Mouse (Mus musculus) midbrain, embryonic 10.5 days (tissue): ENCODE data around the gene Lgr5. TPM values are rescaled to one million over a fixed set of nuclear protein-coding genes. Genes with fewer than 3 reads are reported as not detected.
A peak's percentile ranks its signal among the peaks of the same experiment; 100 is the strongest.

Experiments used
- DNase-seq: peaks from one replicate; pipeline ENCODE4 v3.0.0-alpha.2; 2017; ENCODE audit warnings: low spot score
- H3K27ac ChIP-seq: fragments of 300-500 bp; sonication (generic); replicated peaks from 2 replicates; pipeline ENCODE4 v1.5.1; 2016; ENCODE audit warnings: mild to moderate bottlenecking
- H3K27me3 ChIP-seq: fragments of 300-500 bp; sonication (generic); 2 replicates; pipeline ENCODE4 v1.6.1; 2016; ENCODE audit warnings: low read depth, mild to moderate bottlenecking; ENCODE audit not compliant: poor library complexity, severe bottlenecking
- H3K36me3 ChIP-seq: fragments of 300-500 bp; sonication (generic); 2 replicates; pipeline ENCODE4 v1.6.1; 2016; ENCODE audit warnings: mild to moderate bottlenecking, moderate library complexity
- H3K4me1 ChIP-seq: fragments of 300-500 bp; sonication (generic); 2 replicates; pipeline ENCODE4 v1.6.1; 2016
- H3K4me3 ChIP-seq: fragments of 300-500 bp; sonication (generic); 2 replicates; pipeline ENCODE4 v1.5.1; 2016; ENCODE audit warnings: mild to moderate bottlenecking, moderate library complexity
- H3K9me3 ChIP-seq: fragments of 300-500 bp; sonication (generic); replicated peaks from 2 replicates; pipeline ENCODE4 v1.6.1; 2016; ENCODE audit warnings: mild to moderate bottlenecking
- WGBS: fragments of 180-500 bp; shearing (Covaris S2); methylation state at CpG from one replicate; pipeline ENCODE4 v1.1.7; 2016; 5-methylcytosine and 5-hydroxymethylcytosine counted together
- polyA plus RNA-seq: library from polyadenylated mRNA; unstranded; fragments of >200 nt; fragmentation: Nextera tagmentation; extraction: Ambion mirVana; gene quantifications from 2 replicates; pipeline ENCODE4 v1.2.1, GENCODE M21; 2016

Gene Lgr5
- polyA plus RNA-seq, 1 experiment from 2014 or later: 7.2 TPM

DNA sequence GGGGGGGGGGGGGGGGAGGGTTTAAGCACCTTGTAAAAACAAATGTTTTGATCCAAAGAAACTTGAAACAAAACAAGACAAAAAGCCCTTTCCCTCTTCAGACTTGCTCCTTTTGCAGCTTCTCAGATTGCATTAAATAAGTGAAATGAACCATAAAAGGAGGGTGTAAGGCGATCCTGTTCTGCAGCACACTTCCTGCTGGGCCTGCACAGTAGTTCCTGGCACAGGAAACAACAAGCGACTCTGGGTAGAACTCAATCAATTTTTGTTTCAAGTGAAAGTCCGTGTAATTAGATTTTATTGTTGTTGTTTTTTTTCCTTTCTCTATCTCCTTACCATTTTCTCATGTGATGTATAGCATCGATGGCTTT, 66.5 kb downstream of the Lgr5 start:
- Histone ChIP-seq H3K9me3 (no peaks in the 10 kb centered on the region), H3K27me3 (peaks cover 16% of the 10 kb centered on the region; the same call in 1 of the 2 replicates), H3K27ac (no peak overlapping the region), H3K4me3 (no peak overlapping the region), H3K4me1 (peaks cover 26% of the 10 kb centered on the region), H3K36me3 (no peaks in the 10 kb centered on the region)
- WGBS: 8% methylated on average over 4 of the region's 4 CpGs
- DNase-seq: no peak

DNA sequence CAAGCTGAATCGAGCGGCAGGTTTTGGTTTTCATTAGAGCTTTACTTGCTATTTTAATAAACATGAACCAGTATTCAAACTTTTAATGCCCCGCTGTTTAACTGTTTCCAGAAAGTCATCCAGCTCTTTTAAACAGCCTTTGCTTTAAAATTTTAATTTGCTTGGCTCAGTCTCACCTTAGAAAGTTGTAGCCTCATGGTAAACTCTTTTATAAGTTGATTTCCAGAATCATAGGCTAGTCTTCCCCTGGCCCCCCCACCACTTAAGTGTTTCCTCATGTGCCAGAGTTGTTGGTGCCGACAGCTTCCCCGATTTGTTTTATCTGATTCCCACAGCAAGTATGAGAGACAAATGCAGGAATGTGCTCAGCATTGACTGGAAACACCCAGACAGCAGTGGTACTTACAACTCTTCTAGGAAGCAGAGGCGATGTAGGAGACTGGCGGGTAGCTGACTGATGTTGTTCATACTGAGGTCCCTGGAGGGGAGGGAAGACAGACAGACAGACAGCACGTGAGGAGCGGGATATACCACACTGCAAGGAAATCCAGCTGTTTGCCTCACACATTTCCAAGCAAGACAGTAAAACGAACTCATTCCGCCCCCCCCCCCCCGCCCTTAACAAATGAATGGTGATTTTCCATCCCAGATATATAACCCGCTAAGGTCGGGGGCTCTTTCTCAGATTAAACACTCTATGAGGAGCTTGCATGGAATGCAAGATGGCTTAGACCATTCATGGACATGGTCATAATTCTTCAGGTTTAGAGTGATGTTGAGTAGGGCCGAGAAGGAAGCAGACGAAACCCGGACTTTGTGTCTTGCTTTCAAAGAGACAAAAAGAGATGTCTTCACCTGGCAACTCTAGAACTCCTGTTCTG, 67.1 kb downstream of the Lgr5 start:
- Histone ChIP-seq H3K4me1 (peaks cover 26% of the 10 kb centered on the region), H3K36me3 (no peaks in the 10 kb centered on the region), H3K27me3 (peaks cover 16% of the 10 kb centered on the region; the same call in 1 of the 2 replicates), H3K9me3 (no peaks in the 10 kb centered on the region), H3K4me3 (no peak overlapping the region), H3K27ac (no peak overlapping the region)
- 40% methylated on average over 17 of the region's 17 CpGs for WGBS
- DNase-seq: peak; percentile 22

DNA sequence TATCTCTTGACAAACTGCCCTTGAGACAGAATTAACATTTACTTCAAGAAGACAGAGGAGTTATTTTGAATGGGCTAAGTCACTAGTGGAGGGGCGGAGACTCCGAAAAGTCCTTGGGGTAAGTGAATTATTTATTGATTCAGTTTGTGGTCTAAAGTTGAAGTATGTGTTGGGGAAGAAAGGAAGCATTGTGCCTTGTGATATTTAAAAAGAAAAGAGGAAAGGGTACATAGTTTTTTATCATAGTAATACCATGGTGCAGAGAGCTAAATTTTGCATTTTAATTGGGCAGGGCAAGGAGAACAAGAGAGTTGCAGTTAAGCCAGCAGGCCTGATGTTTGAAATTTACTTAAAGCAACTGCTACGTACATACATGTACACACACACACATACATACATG, 68.7 kb downstream of the Lgr5 start:
- Histone ChIP-seq H3K4me1 (peaks cover 26% of the 10 kb centered on the region), H3K27ac (no peak overlapping the region), H3K4me3 (no peak overlapping the region), H3K27me3 (peaks cover 13% of the 10 kb centered on the region; the same call in 1 of the 2 replicates), H3K9me3 (no peaks in the 10 kb centered on the region), H3K36me3 (no peaks in the 10 kb centered on the region)
- WGBS: 93% methylated on average over 3 of the region's 3 CpGs
- DNase-seq: no peak

DNA sequence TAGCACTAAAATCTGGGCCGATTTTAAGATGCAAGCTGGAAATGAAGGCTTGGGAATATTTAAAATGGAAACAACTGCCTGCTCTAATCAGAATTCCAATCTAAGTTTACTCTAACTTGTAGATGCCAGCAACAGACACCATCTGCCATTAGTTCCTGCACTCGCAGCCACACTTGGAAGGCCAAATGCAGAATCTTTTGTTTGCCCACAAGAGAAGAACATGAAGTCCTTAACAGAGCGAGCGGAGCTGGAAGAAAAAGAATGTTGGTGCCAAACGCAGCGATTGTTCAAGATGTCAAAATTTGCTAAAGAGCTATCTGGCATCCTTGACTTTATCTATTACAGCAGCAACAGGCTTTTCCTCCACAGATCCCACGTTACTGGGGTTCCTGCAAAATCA, 72.1 kb downstream of the Lgr5 start:
- DNase-seq: no peak
- WGBS: 92% methylated on average over 7 of the region's 7 CpGs
- H3K27ac ChIP-seq: no peak overlapping the region
- H3K4me3 ChIP-seq: no peak overlapping the region
- H3K9me3 ChIP-seq: 0 out of 2 replicates have a peak, but pooled peaks cover 2% of the 10 kb centered on the region
- peaks cover 10% of the 10 kb centered on the region; the same call in 1 of the 2 replicates for H3K27me3 ChIP-seq
- H3K4me1 ChIP-seq: peaks cover 12% of the 10 kb centered on the region
- no peaks in the 10 kb centered on the region for H3K36me3 ChIP-seq

DNA sequence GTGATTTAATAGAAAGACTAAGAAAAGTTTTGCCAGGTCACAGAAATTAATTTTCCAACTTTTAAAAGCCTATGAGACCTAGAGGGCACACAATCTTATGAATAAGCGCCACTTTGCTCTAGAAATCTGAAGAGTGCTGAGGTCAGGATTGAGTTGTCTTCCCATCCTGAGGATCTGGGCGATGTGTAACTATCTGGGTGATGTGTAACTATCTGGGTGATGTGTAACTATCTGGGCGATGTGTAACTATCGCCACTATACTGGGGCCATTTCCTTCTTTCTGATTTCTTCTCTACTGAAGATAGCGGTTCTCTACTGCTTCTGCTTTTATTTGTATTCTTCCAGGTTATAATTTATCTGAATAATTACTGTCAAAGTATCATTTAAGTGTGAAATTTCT, 76.6 kb downstream of the Lgr5 start:
- H3K36me3 ChIP-seq: no peaks in the 10 kb centered on the region
- 86% methylated on average over 5 of the region's 5 CpGs for WGBS
- H3K27ac ChIP-seq: no peak overlapping the region
- no peaks in the 10 kb centered on the region for H3K27me3 ChIP-seq
- H3K4me3 ChIP-seq: no peak overlapping the region
- H3K9me3 ChIP-seq: 0 out of 2 replicates have a peak, but pooled peaks cover 2% of the 10 kb centered on the region
- no peak for DNase-seq
- H3K4me1 ChIP-seq: no peaks in the 10 kb centered on the region

DNA sequence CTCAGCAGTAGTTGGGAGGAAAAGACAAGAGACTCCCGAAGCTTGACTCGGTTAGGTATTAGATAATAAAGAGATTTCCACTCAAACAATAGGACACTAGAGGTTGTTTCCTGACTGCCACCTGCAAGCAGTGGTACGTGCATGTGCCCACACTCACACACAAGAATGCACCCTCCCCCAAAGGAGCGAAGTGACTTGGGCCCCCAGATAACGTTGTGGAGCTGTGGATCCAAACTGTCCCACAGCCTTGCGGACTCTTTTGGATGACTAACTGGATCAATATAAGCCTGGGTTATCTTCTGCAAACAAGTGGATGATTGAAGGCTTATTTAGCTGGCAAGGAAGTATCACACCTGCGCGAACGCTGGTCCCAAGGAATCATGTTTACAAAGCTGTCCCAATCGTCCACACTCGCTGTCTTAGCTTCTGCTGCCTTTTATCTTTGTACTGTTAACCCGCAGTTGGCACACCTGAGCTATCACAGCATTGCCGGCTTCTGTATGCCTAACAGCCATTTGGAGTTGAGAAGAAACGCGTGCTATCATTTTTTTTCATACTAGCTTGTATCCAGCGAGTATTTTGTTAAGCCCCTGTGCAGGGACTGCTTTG, 81.8 kb downstream of the Lgr5 start:
- Histone ChIP-seq H3K27me3 (no peaks in the 10 kb centered on the region), H3K9me3 (no peaks in the 10 kb centered on the region), H3K27ac (no peak overlapping the region), H3K4me3 (no peak overlapping the region), H3K36me3 (no peaks in the 10 kb centered on the region), H3K4me1 (no peaks in the 10 kb centered on the region)
- no peak for DNase-seq
- WGBS: 91% methylated on average over 16 of the region's 16 CpGs

DNA sequence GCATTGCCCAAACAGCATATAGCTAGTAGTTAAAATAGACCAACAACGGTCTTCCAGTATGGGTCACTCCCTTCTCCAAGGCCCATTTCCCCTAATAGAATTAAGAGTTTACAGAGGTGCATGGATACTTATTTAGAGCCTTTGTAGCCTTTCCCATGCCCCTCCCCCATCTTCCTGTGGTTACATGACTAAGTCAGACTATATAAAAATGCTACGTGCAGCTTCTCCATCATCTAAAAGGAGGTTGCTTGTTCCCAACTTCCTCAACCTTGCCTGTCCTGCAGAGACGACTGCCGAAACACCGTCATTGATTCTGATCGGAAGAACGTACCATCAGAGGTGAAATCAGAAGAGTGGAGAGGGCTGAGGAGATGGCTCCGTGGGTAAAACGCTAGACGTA, 82.4 kb downstream of the Lgr5 start:
- Histone ChIP-seq H3K4me1 (no peaks in the 10 kb centered on the region), H3K4me3 (no peak overlapping the region), H3K9me3 (no peaks in the 10 kb centered on the region), H3K27ac (no peak overlapping the region), H3K36me3 (no peaks in the 10 kb centered on the region), H3K27me3 (no peaks in the 10 kb centered on the region)
- DNase-seq: no peak
- WGBS: 92% methylated on average over 10 of the region's 10 CpGs

DNA sequence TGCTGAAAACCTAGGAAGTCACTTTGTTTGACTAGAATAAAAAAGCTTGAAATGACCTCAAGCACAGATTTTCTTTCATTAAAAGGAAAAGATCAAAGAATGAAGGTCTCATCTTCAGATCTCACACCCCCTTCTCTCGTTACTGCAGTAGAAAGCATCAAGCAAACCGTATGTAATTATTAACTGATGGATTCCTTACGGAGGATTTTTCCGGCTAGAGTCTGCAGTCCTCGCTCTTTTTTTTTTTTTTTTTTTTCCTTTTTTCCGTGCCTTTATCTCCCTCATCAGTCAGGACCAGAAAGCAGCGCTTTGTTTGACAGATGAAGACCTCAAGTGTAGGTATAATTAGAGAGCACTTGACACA, 93.8 kb downstream of the Lgr5 start:
- no peaks in the 10 kb centered on the region for H3K27me3 ChIP-seq
- H3K36me3 ChIP-seq: no peaks in the 10 kb centered on the region
- H3K4me3 ChIP-seq: no peak overlapping the region
- WGBS: 23% methylated on average over 7 of the region's 7 CpGs
- no peak for DNase-seq
- H3K9me3 ChIP-seq: no peaks in the 10 kb centered on the region; the same call in 1 of the 2 replicates
- peaks cover 17% of the 10 kb centered on the region for H3K4me1 ChIP-seq
- no peak overlapping the region for H3K27ac ChIP-seq

DNA sequence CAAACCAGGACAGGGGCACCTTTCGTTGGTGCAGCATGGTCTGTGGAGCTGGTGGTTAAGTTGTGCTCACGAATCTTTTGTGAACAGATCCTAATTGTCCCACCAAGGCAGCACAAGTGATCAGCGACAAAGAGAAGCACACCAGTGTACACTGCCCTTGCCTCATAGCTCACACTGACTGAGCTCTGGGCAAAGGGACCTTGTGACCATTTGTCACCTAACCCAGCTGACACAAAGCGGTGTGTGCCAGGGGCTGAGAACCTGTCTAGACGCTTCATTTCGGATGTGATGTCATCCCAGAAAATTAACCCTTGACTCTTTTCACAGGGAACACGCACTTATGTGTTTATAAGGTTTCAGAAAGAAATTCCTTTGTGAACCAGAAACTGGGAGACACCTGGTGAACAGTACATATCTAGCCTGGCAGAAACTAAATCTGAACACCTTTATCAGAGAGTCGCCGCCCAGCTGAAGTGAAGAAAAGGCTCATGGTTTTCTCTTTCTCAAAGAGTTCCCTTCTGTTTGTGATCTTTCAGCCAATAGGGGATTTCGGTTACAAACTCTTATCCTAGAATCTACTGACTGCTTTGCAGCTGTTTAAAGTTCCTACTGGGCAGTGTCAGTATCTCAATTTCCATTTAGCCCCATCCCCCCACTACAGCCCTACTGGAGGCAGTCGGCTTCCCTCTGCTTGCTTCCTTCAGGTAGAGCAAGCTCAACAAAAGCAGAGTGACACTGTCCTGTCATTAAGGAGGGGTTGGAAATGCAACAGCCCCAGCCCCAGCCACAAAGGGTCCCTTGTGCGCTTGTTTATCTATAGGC, 94.4 kb downstream of the Lgr5 start:
- no peak for DNase-seq
- no peaks in the 10 kb centered on the region for H3K36me3 ChIP-seq
- H3K27me3 ChIP-seq: no peaks in the 10 kb centered on the region
- no peaks in the 10 kb centered on the region; the same call in 1 of the 2 replicates for H3K9me3 ChIP-seq
- no peak overlapping the region for H3K27ac ChIP-seq
- H3K4me1 ChIP-seq: peaks cover 17% of the 10 kb centered on the region
- WGBS: 54% methylated on average over 12 of the region's 12 CpGs
- H3K4me3 ChIP-seq: no peak overlapping the region

DNA sequence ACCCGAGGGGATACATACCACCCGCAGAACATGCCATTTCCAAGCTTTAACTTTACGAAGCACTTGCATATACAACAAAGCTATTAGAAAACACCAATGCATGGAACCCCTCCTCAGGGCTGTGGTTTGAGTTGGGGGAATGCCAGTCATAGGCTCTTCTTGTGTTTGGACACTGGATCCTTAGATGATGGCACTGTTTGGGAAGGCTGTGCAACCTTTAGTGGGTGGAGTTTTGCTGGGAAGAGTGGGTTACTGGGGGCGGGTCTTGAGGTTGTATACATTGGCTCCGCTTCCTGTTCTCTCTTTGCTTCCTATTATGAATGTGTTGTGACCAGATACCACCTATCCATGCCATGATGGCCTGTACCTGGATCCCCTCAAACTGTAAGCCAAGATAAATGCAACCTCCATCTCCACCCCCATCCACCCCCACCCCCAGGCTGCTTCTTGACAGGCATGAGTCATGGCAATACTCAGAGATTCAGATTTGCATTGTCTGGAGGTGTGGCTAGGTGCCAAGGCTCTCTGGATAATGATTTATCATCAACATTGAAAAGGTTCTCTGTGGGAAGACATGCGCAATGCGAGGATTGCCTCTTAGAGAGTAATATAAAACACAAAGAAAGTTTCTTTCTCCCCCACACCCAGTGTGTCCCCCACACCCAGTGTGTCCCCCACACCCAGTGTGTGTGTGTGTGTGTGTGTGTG, 95.6 kb downstream of the Lgr5 start:
- Histone ChIP-seq H3K36me3 (no peaks in the 10 kb centered on the region), H3K27ac (no peak overlapping the region), H3K9me3 (no peaks in the 10 kb centered on the region; the same call in 1 of the 2 replicates), H3K27me3 (no peaks in the 10 kb centered on the region), H3K4me1 (peaks cover 17% of the 10 kb centered on the region), H3K4me3 (no peak overlapping the region)
- WGBS: 94% methylated on average over 7 of the region's 7 CpGs
- DNase-seq: no peak

DNA sequence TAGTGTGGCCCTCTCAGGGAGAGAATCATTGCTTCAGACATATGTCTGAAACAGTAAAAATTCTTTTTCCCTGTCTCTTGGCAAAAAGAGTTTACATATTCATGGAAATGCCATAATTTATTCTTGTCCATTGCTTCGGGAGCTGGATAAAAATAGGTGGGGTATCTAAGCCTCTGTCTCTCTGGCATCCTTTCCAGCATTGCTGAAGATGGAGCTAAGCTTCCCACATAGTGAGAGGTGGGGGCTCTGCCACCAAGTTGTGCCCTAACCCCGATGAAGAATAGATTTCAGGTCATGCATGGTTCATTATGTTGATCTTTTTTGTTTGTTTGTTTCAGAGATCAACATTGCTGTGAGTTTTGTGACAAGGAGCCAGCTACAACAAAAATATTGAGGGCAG, 102.0 kb downstream of the Lgr5 start:
- Histone ChIP-seq H3K4me1 (no peaks in the 10 kb centered on the region), H3K36me3 (no peaks in the 10 kb centered on the region), H3K4me3 (no peak overlapping the region), H3K9me3 (no peaks in the 10 kb centered on the region), H3K27ac (no peak overlapping the region), H3K27me3 (no peaks in the 10 kb centered on the region)
- no peak for DNase-seq
- WGBS: 86% methylated on average over 2 of the region's 2 CpGs

DNA sequence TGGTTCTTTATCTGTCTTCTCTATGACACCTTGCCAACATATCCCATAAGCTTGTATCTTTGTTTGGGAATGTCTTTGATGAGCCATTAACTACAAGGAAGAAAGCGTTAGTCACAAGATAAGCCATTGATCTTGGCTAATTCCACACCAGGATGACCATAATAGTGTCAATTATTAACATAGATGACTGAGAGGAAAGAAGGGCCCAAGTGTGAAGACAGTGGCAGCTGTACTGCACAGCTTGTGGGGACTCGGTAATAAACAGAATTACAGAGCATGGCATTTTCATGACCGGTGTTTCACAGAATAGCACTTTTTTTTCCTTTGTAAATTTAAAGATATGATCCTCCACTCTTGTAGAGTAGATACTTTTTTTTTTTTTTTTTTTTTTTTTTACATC, 102.9 kb downstream of the Lgr5 start:
- Histone ChIP-seq H3K27me3 (0 out of 2 replicates have a peak, but pooled peaks cover 6% of the 10 kb centered on the region), H3K4me1 (peaks cover 5% of the 10 kb centered on the region), H3K36me3 (no peaks in the 10 kb centered on the region), H3K9me3 (no peaks in the 10 kb centered on the region), H3K4me3 (no peak overlapping the region), H3K27ac (no peak overlapping the region)
- 87% methylated on average over 3 of the region's 3 CpGs for WGBS
- no peak for DNase-seq
